Mouse (Mus musculus): ENCODE results near the gene Ampd3.

Ampd3 gene

GRCm38 (mm10) chr7:110834522-110834921 is 66.5 kb downstream of the Ampd3 start:
- DNase-seq (ENCODE audit: low read depth, low spot score), result no peak

- DNase-seq (ENCODE audit: low read depth, low spot score), result no peak
Observed at GRCm38 (mm10) chr7:110840332-110840731, 72.3 kb downstream of the Ampd3 start.

GRCm38 (mm10) chr7:110843916-110844874 is 76.2 kb downstream of the Ampd3 start, which contains the start of gene Rnf141:
TSS of gene Rnf141 (minus strand) at chr7:110844457.
- peak; percentile 80 for DNase-seq (ENCODE audit: low read depth, low spot score)

- DNase-seq (ENCODE audit: low read depth, low spot score), result no peak
Observed at GRCm38 (mm10) chr7:110847321-110847720, 79.3 kb downstream of the Ampd3 start.

GRCm38 (mm10) chr7:110848371-110848770 is 80.4 kb downstream of the Ampd3 start:
- no peak for DNase-seq (ENCODE audit: low read depth, low spot score)

- DNase-seq (ENCODE audit: low read depth, low spot score), result no peak
Observed at GRCm38 (mm10) chr7:110851541-110852203, 83.7 kb downstream of the Ampd3 start.

- DNase-seq (ENCODE audit: low read depth, low spot score), result no peak
Observed at GRCm38 (mm10) chr7:110853611-110854010, 85.6 kb downstream of the Ampd3 start.

GRCm38 (mm10) chr7:110854519-110854918 is 86.5 kb downstream of the Ampd3 start:
- DNase-seq (ENCODE audit: low read depth, low spot score), result no peak

GRCm38 (mm10) chr7:110854927-110855546 is 87.0 kb downstream of the Ampd3 start:
- no peak for DNase-seq (ENCODE audit: low read depth, low spot score)

- DNase-seq (ENCODE audit: low read depth, low spot score), result no peak
Observed at GRCm38 (mm10) chr7:110855604-110856003, 87.6 kb downstream of the Ampd3 start.

- DNase-seq (ENCODE audit: low read depth, low spot score), result no peak
Observed at GRCm38 (mm10) chr7:110860129-110860528, 92.1 kb downstream of the Ampd3 start.
